Mouse (Mus musculus): ENCODE measurements at regions not wholly inside any gene's neighbourhood (a gene's known extent, or its start where the extent isn't known, plus 50 kb on each side); places are given as distances from the start of the nearest gene placed in this dataset.

DNA sequence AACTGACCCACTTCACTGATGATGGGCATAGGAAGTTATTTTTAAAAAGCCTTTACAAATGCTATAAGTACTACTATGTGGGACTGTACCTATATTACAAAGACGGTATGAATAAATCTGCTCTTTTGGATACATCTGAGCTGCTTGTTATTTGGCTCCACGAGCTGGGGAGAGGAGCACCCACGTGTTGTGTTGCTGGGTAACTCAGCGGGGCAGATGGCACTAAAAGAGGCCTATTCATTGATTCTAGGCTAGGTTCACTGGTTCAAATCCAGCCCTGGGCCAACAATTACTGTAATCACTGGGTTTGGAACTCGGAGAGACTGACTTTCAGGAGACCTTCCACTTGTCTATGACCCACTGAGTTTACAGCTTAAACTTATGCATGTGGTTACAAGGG lies 176.0 kb upstream of the Cadm1 start:
- Histone ChIP-seq H3K4me1 (ENCODE audit: control insufficient read depth, insufficient read depth, low read length) (peaks cover 20% of the 10 kb centered on the region), H3K4me2 (replicated peaks; ENCODE audit: low read depth, low read length, severe bottlenecking) (no peak overlapping the region), H3K4me3 (replicated peaks; ENCODE audit: low read length) (no peak overlapping the region), H3K36me3 (ENCODE audit: control insufficient read depth, insufficient read depth, low read length) (no peaks in the 10 kb centered on the region), H3K9me3 (ENCODE audit: control insufficient read depth, low read length) (no peaks in the 10 kb centered on the region), H3K9ac (ENCODE audit: low read depth, low read length, severe bottlenecking) (no peak overlapping the region), H3K27ac (replicated peaks; ENCODE audit: low read depth, low read length) (no peak overlapping the region), H3K27me3 (ENCODE audit: control insufficient read depth, insufficient read depth, low read length) (no peaks in the 10 kb centered on the region)
- ATAC-seq (ENCODE audit: low FRiP score, low read depth) (no peak), DNase-seq (ENCODE audit: low spot score) (no peak)
- TF ChIP-seq POLR2A (IDR thresholded peaks at IDR 0.05; ENCODE audit: borderline replicate concordance, extremely low read depth, insufficient read depth, insufficient read length): no peak
- WGBS: 83% methylated on average over 5 of the region's 5 CpGs

DNA sequence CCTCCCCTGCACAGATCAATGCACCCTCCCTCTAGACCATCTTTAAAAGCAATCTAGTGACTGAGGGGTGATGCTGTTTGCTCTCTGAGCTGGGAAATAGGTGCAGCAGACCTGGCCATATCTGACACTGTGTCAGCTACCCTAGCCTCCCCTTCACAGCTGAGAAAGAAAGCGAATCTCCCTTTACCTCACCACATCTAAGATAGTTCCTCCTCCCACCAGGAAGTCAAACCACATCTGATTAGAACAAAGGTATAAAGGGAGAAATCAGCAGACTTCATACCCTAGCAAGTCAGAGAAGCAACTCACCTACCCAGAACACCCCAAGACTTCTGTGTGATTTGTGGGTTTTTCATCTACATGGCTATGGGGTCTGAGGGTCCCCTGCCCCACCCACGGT lies 175.6 kb upstream of the Cadm1 start:
- 86% methylated on average over 2 of the region's 2 CpGs for WGBS
- Histone ChIP-seq H3K4me2 (replicated peaks; ENCODE audit: low read depth, low read length, severe bottlenecking) (no peak overlapping the region), H3K27me3 (ENCODE audit: control insufficient read depth, insufficient read depth, low read length) (no peaks in the 10 kb centered on the region), H3K36me3 (ENCODE audit: control insufficient read depth, insufficient read depth, low read length) (no peaks in the 10 kb centered on the region), H3K9me3 (ENCODE audit: control insufficient read depth, low read length) (no peaks in the 10 kb centered on the region), H3K4me1 (ENCODE audit: control insufficient read depth, insufficient read depth, low read length) (peaks cover 20% of the 10 kb centered on the region), H3K4me3 (replicated peaks; ENCODE audit: low read length) (no peak overlapping the region), H3K27ac (replicated peaks; ENCODE audit: low read depth, low read length) (no peak overlapping the region), H3K9ac (ENCODE audit: low read depth, low read length, severe bottlenecking) (no peak overlapping the region)
- no peak for DNase-seq (ENCODE audit: low spot score)
- TF ChIP-seq POLR2A (IDR thresholded peaks at IDR 0.05; ENCODE audit: borderline replicate concordance, extremely low read depth, insufficient read depth, insufficient read length): no peak
- no peak for ATAC-seq (ENCODE audit: low FRiP score, low read depth)

DNA sequence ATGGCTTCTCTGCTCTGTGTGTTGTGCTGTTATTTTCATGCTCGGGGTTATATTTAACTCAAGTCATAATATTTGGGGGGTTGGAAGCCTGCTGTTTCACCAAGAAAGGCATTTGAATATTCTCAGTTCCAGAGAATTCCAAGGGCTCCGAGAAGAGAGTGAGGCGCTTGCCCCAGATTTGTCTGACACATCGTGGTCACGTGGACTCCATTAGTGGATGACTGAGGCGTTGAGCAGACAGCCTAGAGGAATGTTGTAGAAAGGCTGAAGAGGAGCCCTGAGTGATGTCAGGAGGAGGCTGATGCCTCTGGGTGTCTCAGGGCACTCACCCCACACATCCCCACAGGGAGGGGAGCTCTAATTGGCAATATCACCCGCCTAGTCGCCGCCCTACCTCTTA lies 175.1 kb upstream of the Cadm1 start:
- 74% methylated on average over 9 of the region's 9 CpGs for WGBS
- H3K9ac ChIP-seq (ENCODE audit: low read depth, low read length, severe bottlenecking): no peak overlapping the region

DNA sequence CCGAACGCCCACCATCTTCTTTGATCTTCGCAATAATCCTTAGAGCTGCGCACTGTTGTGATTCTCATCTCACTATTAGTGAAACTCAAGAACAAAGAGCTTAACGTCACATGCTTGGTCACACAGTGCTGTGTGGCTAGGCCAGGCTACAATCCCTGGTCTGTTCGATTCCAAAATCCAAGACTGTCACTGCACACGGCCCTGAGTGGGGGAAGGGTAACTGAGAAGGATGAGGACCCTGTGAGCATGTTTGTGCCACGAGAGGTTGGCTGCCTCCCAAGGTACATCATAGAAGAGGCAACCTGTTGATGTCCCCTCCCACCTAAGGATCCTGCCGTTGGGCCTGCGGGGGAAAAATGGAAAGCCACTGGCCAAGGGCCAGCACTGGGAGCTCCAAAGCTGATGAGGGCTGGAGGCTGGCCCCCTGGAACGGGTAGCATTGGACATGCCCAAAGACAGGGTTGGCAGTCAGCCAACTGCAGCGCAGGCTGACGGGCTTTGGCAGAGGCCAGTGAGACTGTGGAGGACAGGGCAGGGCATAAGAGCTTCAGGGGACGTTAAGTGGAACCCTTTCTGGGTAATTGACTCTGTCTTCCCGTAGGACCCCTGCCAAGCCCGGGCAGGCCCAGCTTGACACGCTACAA lies 172.1 kb upstream of the Cadm1 start:
- H3K9ac ChIP-seq (ENCODE audit: low read depth, low read length, severe bottlenecking): no peak overlapping the region
- H3K27ac ChIP-seq (replicated peaks; ENCODE audit: low read depth, low read length): no peak overlapping the region
- no peaks in the 10 kb centered on the region for H3K9me3 ChIP-seq (ENCODE audit: control insufficient read depth, low read length)
- peak; percentile 76; the same call in 1 of the 2 replicates for ATAC-seq (ENCODE audit: low FRiP score, low read depth)
- no peaks in the 10 kb centered on the region for H3K27me3 ChIP-seq (ENCODE audit: control insufficient read depth, insufficient read depth, low read length)
- H3K4me1 ChIP-seq (ENCODE audit: control insufficient read depth, insufficient read depth, low read length): peaks cover 20% of the 10 kb centered on the region
- DNase-seq (ENCODE audit: low spot score): peak; percentile 40
- H3K4me3 ChIP-seq (replicated peaks; ENCODE audit: low read length): no peak overlapping the region
- no peaks in the 10 kb centered on the region for H3K36me3 ChIP-seq (ENCODE audit: control insufficient read depth, insufficient read depth, low read length)
- WGBS: 36% methylated on average over 17 of the region's 17 CpGs
- no peak for TF ChIP-seq POLR2A (IDR thresholded peaks at IDR 0.05; ENCODE audit: borderline replicate concordance, extremely low read depth, insufficient read depth, insufficient read length)
- H3K4me2 ChIP-seq (replicated peaks; ENCODE audit: low read depth, low read length, severe bottlenecking): peak overlapping the region; percentile 18

More for the DNA sequence above, 175.1 kb upstream of the Cadm1 start:
- Histone ChIP-seq H3K4me2 (replicated peaks; ENCODE audit: low read depth, low read length, severe bottlenecking) (no peak overlapping the region), H3K4me1 (ENCODE audit: control insufficient read depth, insufficient read depth, low read length) (peaks cover 20% of the 10 kb centered on the region), H3K36me3 (ENCODE audit: control insufficient read depth, insufficient read depth, low read length) (no peaks in the 10 kb centered on the region), H3K27me3 (ENCODE audit: control insufficient read depth, insufficient read depth, low read length) (no peaks in the 10 kb centered on the region), H3K4me3 (replicated peaks; ENCODE audit: low read length) (no peak overlapping the region), H3K27ac (replicated peaks; ENCODE audit: low read depth, low read length) (no peak overlapping the region), H3K9me3 (ENCODE audit: control insufficient read depth, low read length) (no peaks in the 10 kb centered on the region)
- ATAC-seq (ENCODE audit: low FRiP score, low read depth): no peak
- no peak for DNase-seq (ENCODE audit: low spot score)
- no peak for TF ChIP-seq POLR2A (IDR thresholded peaks at IDR 0.05; ENCODE audit: borderline replicate concordance, extremely low read depth, insufficient read depth, insufficient read length)

DNA sequence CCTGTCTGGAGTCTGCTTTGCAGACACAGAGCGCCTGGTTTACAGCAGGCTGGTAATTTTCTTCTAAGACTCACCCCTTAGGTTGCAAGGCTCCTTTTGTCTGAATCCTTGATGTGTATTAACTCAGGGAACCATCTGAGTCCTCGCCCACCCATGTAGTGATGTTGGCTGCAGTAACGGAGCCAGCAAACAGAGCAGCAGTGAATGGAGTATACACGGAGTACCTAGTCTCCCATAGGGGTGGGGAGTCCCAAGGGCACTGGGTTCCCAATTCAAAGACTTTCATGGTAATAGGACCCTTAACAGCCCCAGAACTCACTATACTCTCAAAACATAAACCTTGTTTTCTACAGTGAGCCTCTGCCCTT lies 171.6 kb upstream of the Cadm1 start:
- Histone ChIP-seq H3K9ac (ENCODE audit: low read depth, low read length, severe bottlenecking) (no peak overlapping the region), H3K4me1 (ENCODE audit: control insufficient read depth, insufficient read depth, low read length) (peaks cover 17% of the 10 kb centered on the region), H3K4me3 (replicated peaks; ENCODE audit: low read length) (no peak overlapping the region), H3K27me3 (ENCODE audit: control insufficient read depth, insufficient read depth, low read length) (no peaks in the 10 kb centered on the region), H3K36me3 (ENCODE audit: control insufficient read depth, insufficient read depth, low read length) (no peaks in the 10 kb centered on the region), H3K4me2 (replicated peaks; ENCODE audit: low read depth, low read length, severe bottlenecking) (no peak overlapping the region), H3K9me3 (ENCODE audit: control insufficient read depth, low read length) (no peaks in the 10 kb centered on the region), H3K27ac (replicated peaks; ENCODE audit: low read depth, low read length) (no peak overlapping the region)
- ATAC-seq (ENCODE audit: low FRiP score, low read depth): no peak
- TF ChIP-seq POLR2A (IDR thresholded peaks at IDR 0.05; ENCODE audit: borderline replicate concordance, extremely low read depth, insufficient read depth, insufficient read length): no peak
- no peak for DNase-seq (ENCODE audit: low spot score)
- 35% methylated on average over 4 of the region's 4 CpGs for WGBS

DNA sequence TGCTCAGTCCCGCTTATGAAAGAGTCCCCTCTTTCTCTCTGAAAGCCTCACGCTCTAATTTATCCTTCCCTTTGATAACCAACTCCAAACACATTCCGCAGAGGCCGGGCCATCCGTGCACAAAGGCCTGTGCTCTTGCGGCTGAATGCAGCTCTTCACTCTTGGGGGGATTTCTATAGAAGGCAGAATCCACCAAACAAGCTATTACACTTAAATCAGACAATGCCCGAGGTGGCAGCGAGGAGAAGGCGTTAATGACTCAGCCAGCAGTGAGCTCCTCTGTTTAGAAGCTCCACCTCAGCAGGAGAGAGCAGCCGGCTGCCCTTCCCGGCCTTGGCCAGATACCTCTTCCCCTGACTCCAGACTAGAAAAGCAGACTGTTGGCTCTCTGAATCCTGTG lies 166.9 kb upstream of the Cadm1 start:
- WGBS: 22% methylated on average over 11 of the region's 11 CpGs
- Histone ChIP-seq H3K4me3 (replicated peaks; ENCODE audit: low read length) (no peak overlapping the region), H3K36me3 (ENCODE audit: control insufficient read depth, insufficient read depth, low read length) (no peaks in the 10 kb centered on the region), H3K4me1 (ENCODE audit: control insufficient read depth, insufficient read depth, low read length) (peaks cover 18% of the 10 kb centered on the region), H3K27ac (replicated peaks; ENCODE audit: low read depth, low read length) (no peak overlapping the region), H3K27me3 (ENCODE audit: control insufficient read depth, insufficient read depth, low read length) (no peaks in the 10 kb centered on the region), H3K9ac (ENCODE audit: low read depth, low read length, severe bottlenecking) (no peak overlapping the region), H3K9me3 (ENCODE audit: control insufficient read depth, low read length) (no peaks in the 10 kb centered on the region), H3K4me2 (replicated peaks; ENCODE audit: low read depth, low read length, severe bottlenecking) (no peak overlapping the region)
- TF ChIP-seq POLR2A (IDR thresholded peaks at IDR 0.05; ENCODE audit: borderline replicate concordance, extremely low read depth, insufficient read depth, insufficient read length): no peak
- no peak for DNase-seq (ENCODE audit: low spot score)
- ATAC-seq (ENCODE audit: low FRiP score, low read depth): no peak
